ENCODE assay signal across 9 mouse cellular contexts in genomic region chr7:4499034-4499433, GRCm38 (mm10). TPM values are rescaled to one million over a fixed set of nuclear protein-coding genes. Genes with fewer than 3 reads are reported as not detected.
DNase-seq lines count a peak whose midpoint lies in the region; ATAC-seq and TF ChIP-seq lines count a peak whose summit lies in the region.
"Had no signal": no experiment of that assay in that cellular context is flagged by ENCODE, and none has a peak within 500 bp of the region (broad histone marks: within the 10 kb centered on the region; RNA-seq: fewer than 3 reads in every experiment).

No protein-coding gene starts in this region.

- H3K27me3 ChIP-seq in kidney, embryonic 15.5 days, result no peaks in the 10 kb centered on the region
- no peaks in the 10 kb centered on the region for H3K27me3 ChIP-seq in forebrain, embryonic 11.5 days (ENCODE audit: control insufficient read depth, insufficient read depth, low read length)
- H3K27me3 ChIP-seq in intestine, embryonic 16.5 days (replicated peaks; ENCODE audit: control insufficient read depth, insufficient read depth, low read length), result no peaks in the 10 kb centered on the region
- H3K27me3 ChIP-seq in midbrain, postnatal 0 days (ENCODE audit: insufficient read depth, low read length), result no peaks in the 10 kb centered on the region
- H3K27me3 ChIP-seq in kidney, adult 2 months (replicated peaks; ENCODE audit: control insufficient read depth, insufficient read depth, low read length), result no peaks in the 10 kb centered on the region

- H3K4me3 ChIP-seq in kidney, embryonic 15.5 days (replicated peaks), result 0 out of 2 replicates have a peak overlapping the region, but pooled peaks have one; percentile 0
- no peak overlapping the region for H3K4me3 ChIP-seq in forebrain, embryonic 11.5 days (ENCODE audit: low read depth, low read length)
- H3K4me3 ChIP-seq in intestine, embryonic 16.5 days (ENCODE audit: low read length), result peak overlapping the region; percentile 87
- H3K4me3 ChIP-seq in midbrain, postnatal 0 days (ENCODE audit: low read depth, low read length), result no peak overlapping the region
- no peak overlapping the region for H3K4me3 ChIP-seq in kidney, adult 2 months (ENCODE audit: insufficient read depth, low read depth, low read length)

- no peak for TF ChIP-seq POLR2A in kidney, adult 2 months (IDR thresholded peaks at IDR 0.05; ENCODE audit: low read depth, low read length)

- TF ChIP-seq CTCF in midbrain, postnatal 0 days (IDR thresholded peaks at IDR 0.05), result no peak
- TF ChIP-seq CTCF in kidney, adult 2 months (conservative IDR thresholded peaks at IDR 0.05; ENCODE audit: insufficient read depth, insufficient read length, low read depth, low read length), result no peak

- no peak for DNase-seq in kidney, postnatal 36 days
- no peak for DNase-seq in forebrain, embryonic 11.5 days (ENCODE audit: low spot score)
- no peak for DNase-seq in midbrain, postnatal 0 days (ENCODE audit: low spot score)
- no peak for DNase-seq in left cerebral cortex, adult 18-20 months (ENCODE audit: low spot score in 2 of 2)
- DNase-seq in right cerebral cortex, postnatal 36 days (ENCODE audit: low spot score in 2 of 2), result no peak
- DNase-seq in kidney, adult 2 months, result no peak

- peak overlapping the region; percentile 9 for H3K4me2 ChIP-seq in kidney, embryonic 15.5 days
- no peak overlapping the region for H3K4me2 ChIP-seq in forebrain, embryonic 11.5 days (ENCODE audit: low read depth, low read length, severe bottlenecking)
- H3K4me2 ChIP-seq in intestine, embryonic 16.5 days (ENCODE audit: low read depth, low read length), result peak overlapping the region; percentile 76
- peak overlapping the region; percentile 78; the same call in 1 of the 2 replicates for H3K4me2 ChIP-seq in midbrain, postnatal 0 days (ENCODE audit: low read depth, low read length, poor library complexity, severe bottlenecking)

- peaks cover 33% of the 10 kb centered on the region for H3K36me3 ChIP-seq in kidney, embryonic 15.5 days
- no peaks in the 10 kb centered on the region; the same call in 1 of the 2 replicates for H3K36me3 ChIP-seq in forebrain, embryonic 11.5 days (ENCODE audit: control insufficient read depth, insufficient read depth, low read length)
- no peaks in the 10 kb centered on the region for H3K36me3 ChIP-seq in intestine, embryonic 16.5 days (ENCODE audit: control insufficient read depth, insufficient read depth, low read length)
- H3K36me3 ChIP-seq in midbrain, postnatal 0 days (ENCODE audit: insufficient read depth, low read length), result peaks cover 27% of the 10 kb centered on the region
- no peaks in the 10 kb centered on the region for H3K36me3 ChIP-seq in kidney, adult 2 months (ENCODE audit: control insufficient read depth, insufficient read depth, low read length)

- H3K4me1 ChIP-seq in kidney, embryonic 15.5 days, result peaks cover 45% of the 10 kb centered on the region
- peaks cover 20% of the 10 kb centered on the region for H3K4me1 ChIP-seq in forebrain, embryonic 11.5 days (replicated peaks; ENCODE audit: control insufficient read depth, insufficient read depth, low read length)
- H3K4me1 ChIP-seq in intestine, embryonic 16.5 days (ENCODE audit: control insufficient read depth, insufficient read depth, low read length), result peaks cover 35% of the 10 kb centered on the region
- peaks cover 20% of the 10 kb centered on the region; the same call in 1 of the 2 replicates for H3K4me1 ChIP-seq in midbrain, postnatal 0 days (ENCODE audit: insufficient read depth, low read length)
- peaks cover 13% of the 10 kb centered on the region; the same call in 1 of the 2 replicates for H3K4me1 ChIP-seq in kidney, adult 2 months (ENCODE audit: control insufficient read depth, insufficient read depth, low read length)

- no peaks in the 10 kb centered on the region for H3K9me3 ChIP-seq in kidney, embryonic 15.5 days (replicated peaks)
- no peaks in the 10 kb centered on the region for H3K9me3 ChIP-seq in forebrain, embryonic 11.5 days (ENCODE audit: control insufficient read depth, low read length)
- H3K9me3 ChIP-seq in intestine, embryonic 16.5 days (ENCODE audit: control insufficient read depth, low read length), result no peaks in the 10 kb centered on the region
- no peaks in the 10 kb centered on the region for H3K9me3 ChIP-seq in midbrain, postnatal 0 days (ENCODE audit: low read length)

- H3K9ac ChIP-seq in kidney, embryonic 15.5 days, result no peak overlapping the region
- peak overlapping the region; percentile 23 for H3K9ac ChIP-seq in forebrain, embryonic 11.5 days (ENCODE audit: low read length)
- H3K9ac ChIP-seq in intestine, embryonic 16.5 days (ENCODE audit: low read depth, low read length), result peak overlapping the region; percentile 83
- H3K9ac ChIP-seq in midbrain, postnatal 0 days (replicated peaks; ENCODE audit: low read length, poor library complexity, severe bottlenecking), result peak overlapping the region; percentile 50; the same call in 1 of the 2 replicates

- 90% methylated on average over 4 of the region's 4 CpGs for whole genome bisulfite sequencing in kidney, embryonic 15.5 days
- 94% methylated on average over 4 of the region's 4 CpGs for WGBS in forebrain, embryonic 11.5 days
- WGBS in intestine, embryonic 16.5 days, result 87% methylated on average over 4 of the region's 4 CpGs
- WGBS in midbrain, postnatal 0 days, result 85% methylated on average over 4 of the region's 4 CpGs
- WGBS in kidney, adult 2 months, result 91% methylated on average over 4 of the region's 4 CpGs

- no peak for ATAC-seq in kidney, embryonic 15.5 days (replicated peaks; ENCODE audit: low FRiP score)
- ATAC-seq in forebrain, embryonic 11.5 days (replicated peaks; ENCODE audit: low FRiP score), result no peak
- no peak for ATAC-seq in intestine, embryonic 16.5 days
- ATAC-seq in midbrain, postnatal 0 days (ENCODE audit: low FRiP score), result no peak

- no peak overlapping the region for H3K27ac ChIP-seq in kidney, embryonic 15.5 days
- no peak overlapping the region for H3K27ac ChIP-seq in forebrain, embryonic 11.5 days (ENCODE audit: low read depth, low read length)
- peak overlapping the region; percentile 35 for H3K27ac ChIP-seq in intestine, embryonic 16.5 days (ENCODE audit: low read length)
- H3K27ac ChIP-seq in midbrain, postnatal 0 days (ENCODE audit: low read depth, low read length), result 0 out of 2 replicates have a peak overlapping the region, but pooled peaks have one; percentile 18
- H3K27ac ChIP-seq in kidney, adult 2 months (ENCODE audit: insufficient read depth, low read depth, low read length), result no peak overlapping the region

RNA-seq across cellular contexts. Expression of gene Ppp1r12c, which starts 2.4 kb away (rescaled TPM):
- 38.2 and 43.9 TPM in 2 replicates for polyA plus RNA-seq in kidney, embryonic 15.5 days (2015; fragmentation: Nextera tagmentation; extraction: Ambion mirVana)
- polyA plus RNA-seq in forebrain, embryonic 11.5 days (2014; fragmentation: Nextera tagmentation; extraction: Ambion mirVana), result 46.8 and 48.6 TPM in 2 replicates
- polyA plus RNA-seq in intestine, embryonic 16.5 days (2015; fragmentation: Nextera tagmentation; extraction: Ambion mirVana), result 17.0 and 17.3 TPM in 2 replicates
- total RNA-seq in midbrain, postnatal 0 days (2014; rRNA removed), result 75.5 and 114 TPM in 2 replicates
- 34.6 and 35.0 TPM in 2 replicates for polyA plus RNA-seq in midbrain, postnatal 0 days (2015; fragmentation: Nextera tagmentation; extraction: Ambion mirVana)
- total RNA-seq in left cerebral cortex, adult 18-20 months (2021), result 100 to 1,000 TPM; 154 TPM
- 31.0 and 33.0 TPM in 2 replicates for polyA plus RNA-seq in kidney, adult 2 months (2012; rRNA removed)

RNA-seq across cellular contexts. Expression of gene Tnnt1, which starts 17.1 kb away (rescaled TPM):
- 37.2 and 48.6 TPM in 2 replicates for polyA plus RNA-seq in kidney, embryonic 15.5 days (2015; fragmentation: Nextera tagmentation; extraction: Ambion mirVana)
- 4.2 and 5.6 TPM in 2 replicates for polyA plus RNA-seq in forebrain, embryonic 11.5 days (2014; fragmentation: Nextera tagmentation; extraction: Ambion mirVana)
- polyA plus RNA-seq in intestine, embryonic 16.5 days (2015; fragmentation: Nextera tagmentation; extraction: Ambion mirVana), result 23.0 and 23.2 TPM in 2 replicates
- 2.9 and 4.2 TPM in 2 replicates for total RNA-seq in midbrain, postnatal 0 days (2014; rRNA removed)
- polyA plus RNA-seq in midbrain, postnatal 0 days (2015; fragmentation: Nextera tagmentation; extraction: Ambion mirVana), result 3.3 and 4.1 TPM in 2 replicates
- 10 to 100 TPM in 1 of 2 experiments, 1 to 10 TPM in 1; 7.6 to 11.7 TPM for total RNA-seq in left cerebral cortex, adult 18-20 months (2021)
- polyA plus RNA-seq in kidney, adult 2 months (2012; rRNA removed), result 0.39 and 3.9 TPM in 2 replicates
- total RNA-seq: neutrophil, adult 5-6 weeks had no signal

RNA-seq across cellular contexts. Expression of gene Tnni3, which starts 25.0 kb away (rescaled TPM):
- 6.6 and 6.9 TPM in 2 replicates for polyA plus RNA-seq in kidney, embryonic 15.5 days (2015; fragmentation: Nextera tagmentation; extraction: Ambion mirVana)
- 1.8 and 2.4 TPM in 2 replicates for polyA plus RNA-seq in forebrain, embryonic 11.5 days (2014; fragmentation: Nextera tagmentation; extraction: Ambion mirVana)
- polyA plus RNA-seq in intestine, embryonic 16.5 days (2015; fragmentation: Nextera tagmentation; extraction: Ambion mirVana), result 1.6 TPM in 2 replicates
- 4.1 TPM in 1 of 2 replicates, not detected in the other for total RNA-seq in midbrain, postnatal 0 days (2014; rRNA removed)
- polyA plus RNA-seq in midbrain, postnatal 0 days (2015; fragmentation: Nextera tagmentation; extraction: Ambion mirVana), result 1.4 and 1.7 TPM in 2 replicates
- 1 to 10 TPM in 1 of 2 experiments, under 1 TPM in 1; 0.88 to 1.3 TPM for total RNA-seq in left cerebral cortex, adult 18-20 months (2021)
- polyA plus RNA-seq in kidney, adult 2 months (2012; rRNA removed), result 2.1 and 2.6 TPM in 2 replicates

RNA-seq across cellular contexts. Expression of gene Dnaaf3, which starts 33.2 kb away (rescaled TPM):
- 3.2 and 3.5 TPM in 2 replicates for polyA plus RNA-seq in kidney, embryonic 15.5 days (2015; fragmentation: Nextera tagmentation; extraction: Ambion mirVana)
- 1.4 and 2.0 TPM in 2 replicates for polyA plus RNA-seq in forebrain, embryonic 11.5 days (2014; fragmentation: Nextera tagmentation; extraction: Ambion mirVana)
- polyA plus RNA-seq in intestine, embryonic 16.5 days (2015; fragmentation: Nextera tagmentation; extraction: Ambion mirVana), result 1.1 and 1.3 TPM in 2 replicates
- total RNA-seq in midbrain, postnatal 0 days (2014; rRNA removed), result 0.80 and 2.4 TPM in 2 replicates
- 1.3 and 1.7 TPM in 2 replicates for polyA plus RNA-seq in midbrain, postnatal 0 days (2015; fragmentation: Nextera tagmentation; extraction: Ambion mirVana)
- under 1 TPM; 0.23 to 0.37 TPM for total RNA-seq in left cerebral cortex, adult 18-20 months (2021)
- polyA plus RNA-seq in kidney, adult 2 months (2012; rRNA removed), result 1.3 and 1.4 TPM in 2 replicates

RNA-seq across cellular contexts. Expression of gene Eps8l1, which starts 38.6 kb away (rescaled TPM):
- polyA plus RNA-seq in kidney, embryonic 15.5 days (2015; fragmentation: Nextera tagmentation; extraction: Ambion mirVana), result 8.9 and 9.0 TPM in 2 replicates
- polyA plus RNA-seq in forebrain, embryonic 11.5 days (2014; fragmentation: Nextera tagmentation; extraction: Ambion mirVana), result 3.3 and 3.8 TPM in 2 replicates
- polyA plus RNA-seq in intestine, embryonic 16.5 days (2015; fragmentation: Nextera tagmentation; extraction: Ambion mirVana), result 4.0 and 4.1 TPM in 2 replicates
- 3.9 and 13.3 TPM in 2 replicates for total RNA-seq in midbrain, postnatal 0 days (2014; rRNA removed)
- 5.2 and 7.4 TPM in 2 replicates for polyA plus RNA-seq in midbrain, postnatal 0 days (2015; fragmentation: Nextera tagmentation; extraction: Ambion mirVana)
- 1 to 10 TPM; 4.7 to 7.9 TPM for total RNA-seq in left cerebral cortex, adult 18-20 months (2021)
- 10.6 and 12.7 TPM in 2 replicates for polyA plus RNA-seq in kidney, adult 2 months (2012; rRNA removed)

Comparison
In these comparisons a context has a peak if more than half of its experiments do, and no peak if none do; other contexts are left out.
1. H3K4me3 ChIP-seq: peak in kidney, embryonic 15.5 days (single experiment) and intestine, embryonic 16.5 days (single experiment); none in forebrain, embryonic 11.5 days (single experiment), midbrain, postnatal 0 days (single experiment) and kidney, adult 2 months (single experiment).
2. H3K27ac ChIP-seq: peak in intestine, embryonic 16.5 days (single experiment) and midbrain, postnatal 0 days (single experiment); none in kidney, embryonic 15.5 days (single experiment), forebrain, embryonic 11.5 days (single experiment) and kidney, adult 2 months (single experiment).